ENCODE assay signal across 9 mouse cellular contexts in genomic region chr5:97081481-97081880, GRCm38 (mm10). TPM values are rescaled to one million over a fixed set of nuclear protein-coding genes. Genes with fewer than 3 reads are reported as not detected.
DNase-seq lines count a peak whose midpoint lies in the region; ATAC-seq and TF ChIP-seq lines count a peak whose summit lies in the region.
"Had no signal": no experiment of that assay in that cellular context is flagged by ENCODE, and none has a peak within 500 bp of the region (broad histone marks: within the 10 kb centered on the region; RNA-seq: fewer than 3 reads in every experiment).

No protein-coding gene starts in this region.

- H3K4me2 ChIP-seq in lung, embryonic 14.5 days: no peak overlapping the region

- 0 out of 2 replicates have a peak, but pooled peaks cover 3% of the 10 kb centered on the region for H3K36me3 ChIP-seq in lung, embryonic 14.5 days (ENCODE audit: insufficient read depth)

- H3K27ac ChIP-seq in cortical plate, adult 2 months (ENCODE audit: insufficient read depth, low read length): no peak overlapping the region
- H3K27ac ChIP-seq in lung, embryonic 14.5 days (ENCODE audit: low read depth): no peak overlapping the region

- no peaks in the 10 kb centered on the region for H3K4me1 ChIP-seq in cortical plate, adult 2 months (ENCODE audit: control insufficient read depth, insufficient read depth, low read length)
- H3K4me1 ChIP-seq in lung, embryonic 14.5 days (ENCODE audit: insufficient read depth): no peaks in the 10 kb centered on the region

- peak; percentile 20 for DNase-seq in adrenal gland, postnatal 14 days
- DNase-seq in adrenal gland, postnatal 25 days: no peak
- peak; percentile 20 to 31 for DNase-seq in lung, adult 18-20 months
- no peak for DNase-seq in lung, postnatal 25 days (ENCODE audit: low spot score)
- peak; percentile 40 for DNase-seq in lung, embryonic 14.5 days
- no peak for DNase-seq in T-cell, adult 2 months (ENCODE audit: low spot score)
- DNase-seq in ovary, postnatal 36 days (ENCODE audit: low spot score): no peak

- peak; percentile 62 for TF ChIP-seq CTCF in cortical plate, adult 2 months (IDR thresholded peaks at IDR 0.05; ENCODE audit: extremely low read depth, insufficient read depth, low read length)
- peak; percentile 48 for TF ChIP-seq CTCF in lung, embryonic 14.5 days (IDR thresholded peaks at IDR 0.05; ENCODE audit: low read depth)

- ATAC-seq in lung, embryonic 14.5 days (ENCODE audit: insufficient read depth): 0 out of 2 replicates have a peak, but pooled peaks have one; percentile 44

- no peak overlapping the region for H3K4me3 ChIP-seq in cortical plate, adult 2 months (ENCODE audit: insufficient read depth, low read length)
- no peak overlapping the region for H3K4me3 ChIP-seq in lung, embryonic 14.5 days (ENCODE audit: low read depth, low read length)
- H3K4me3 ChIP-seq: myocyte had no signal

- H3K9me3 ChIP-seq in lung, embryonic 14.5 days (ENCODE audit: low read depth, low read length): no peaks in the 10 kb centered on the region

- no peak for TF ChIP-seq POLR2A in cortical plate, adult 2 months (IDR thresholded peaks at IDR 0.05; ENCODE audit: extremely low read depth, insufficient read depth, low read length)

- H3K9ac ChIP-seq in lung, embryonic 14.5 days: no peak overlapping the region

- H3K27me3 ChIP-seq in lung, embryonic 14.5 days (ENCODE audit: insufficient read depth, low read length): no peaks in the 10 kb centered on the region

- 54% methylated on average over 3 of the region's 3 CpGs for WGBS in lung, embryonic 14.5 days

RNA-seq across cellular contexts. Expression of gene Paqr3, which starts 29.9 kb away (rescaled TPM):
- 3.1 and 4.1 TPM in 2 replicates for total RNA-seq in adrenal gland, postnatal 14 days (2021)
- total RNA-seq in adrenal gland, postnatal 25 days (2021): 3.6 and 4.3 TPM in 2 replicates
- polyA plus RNA-seq in cortical plate, adult 2 months (2012; rRNA removed): 15.1 and 16.1 TPM in 2 replicates
- polyA plus RNA-seq in lung, embryonic 14.5 days (2014; fragmentation: Nextera tagmentation; extraction: Ambion mirVana): 3.4 and 4.6 TPM in 2 replicates

Comparison
In these comparisons a context has a peak if more than half of its experiments do, and no peak if none do; other contexts are left out.
1. DNase-seq: peak in adrenal gland, postnatal 14 days (single experiment), lung, adult 18-20 months (2 of 2) and lung, embryonic 14.5 days (single experiment); none in adrenal gland, postnatal 25 days (single experiment), lung, postnatal 25 days (single experiment), T-cell, adult 2 months (single experiment) and ovary, postnatal 36 days (single experiment).